ENCODE assay signal across 26 mouse cellular contexts in the genomic region with DNA sequence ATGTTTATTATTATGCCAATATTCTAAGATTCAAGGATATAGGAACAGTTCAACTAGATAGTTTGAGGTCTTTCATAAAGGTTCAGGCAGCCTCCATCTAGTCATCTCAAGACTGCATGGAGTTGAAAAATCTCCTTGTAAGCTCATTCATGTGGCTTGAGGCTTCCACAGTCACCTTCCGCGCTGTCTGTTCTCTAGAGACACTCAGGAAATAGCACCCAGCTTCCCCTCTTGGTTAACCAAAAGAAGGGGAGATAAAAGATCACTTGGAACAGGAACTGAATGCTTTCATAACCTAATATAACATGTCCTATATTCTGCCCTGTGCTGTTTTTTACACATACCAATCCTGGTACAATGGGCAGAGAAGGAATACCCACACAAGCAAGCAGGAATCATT.
"Had no signal": no experiment of that assay in that cellular context is flagged by ENCODE, and none has a peak within 500 bp of the region (broad histone marks: within the 10 kb centered on the region; RNA-seq: fewer than 3 reads in every experiment).

No protein-coding gene starts in this region.

- H3K27ac ChIP-seq: heart, adult 2 months; hindbrain, embryonic 15.5 days; hindbrain, postnatal 0 days; kidney, embryonic 15.5 days; kidney, postnatal 0 days; limb, embryonic 10.5 days; limb, embryonic 12.5 days; liver, embryonic 13.5 days had no signal

- H3K4me2 ChIP-seq: heart, embryonic 11.5 days; hindbrain, embryonic 13.5 days; hindbrain, embryonic 15.5 days; kidney, embryonic 15.5 days; limb, embryonic 12.5 days; liver, embryonic 11.5 days; liver, embryonic 13.5 days had no signal

- H3K36me3 ChIP-seq: hindbrain, embryonic 13.5 days; hindbrain, embryonic 15.5 days; kidney, embryonic 15.5 days; limb, embryonic 10.5 days; limb, embryonic 12.5 days; liver, embryonic 13.5 days had no signal

- H3K4me3 ChIP-seq: gastrocnemius, adult 2 months; heart, adult 2 months; hindbrain, embryonic 13.5 days; hindbrain, embryonic 15.5 days; kidney, embryonic 15.5 days; limb, embryonic 10.5 days; limb, embryonic 12.5 days; liver, embryonic 13.5 days had no signal

- H3K4me1 ChIP-seq: hindbrain, embryonic 15.5 days; kidney, embryonic 15.5 days; limb, embryonic 10.5 days; limb, embryonic 12.5 days; liver, embryonic 13.5 days had no signal

- DNase-seq: gastrocnemius, adult 2 months; gastrocnemius, postnatal 10 days; gastrocnemius, postnatal 25 days; heart, adult 11 months; heart, adult 2 months; heart, postnatal 10 days; heart, postnatal 4 days; kidney, adult 11 months; kidney, adult 2 months; kidney, adult 9 months; kidney, postnatal 14 days; kidney, postnatal 36 days; layer of hippocampus, adult 9-11 months; layer of hippocampus, postnatal 36 days; liver; liver, embryonic 13.5 days had no signal

- H3K9ac ChIP-seq: hindbrain, embryonic 13.5 days; hindbrain, embryonic 15.5 days; kidney, embryonic 15.5 days; limb, embryonic 12.5 days; liver, embryonic 13.5 days had no signal

- H3K9me3 ChIP-seq: kidney, embryonic 15.5 days; limb, embryonic 10.5 days; limb, embryonic 12.5 days; liver, embryonic 13.5 days had no signal

- ATAC-seq: hindbrain, postnatal 0 days; intestine, embryonic 16.5 days had no signal

- H3K27me3 ChIP-seq: hindbrain, embryonic 13.5 days; hindbrain, embryonic 15.5 days; kidney, embryonic 15.5 days; limb, embryonic 12.5 days; liver, embryonic 13.5 days had no signal
